Comparison of ENCODE assay signal across 8 mouse cellular contexts in genomic region chr4:149425801-149426292, GRCm38 (mm10). TPM values are rescaled to one million over a fixed set of nuclear protein-coding genes. Genes with fewer than 3 reads are reported as not detected.
DNase-seq lines count a peak whose midpoint lies in the region; ATAC-seq and TF ChIP-seq lines count a peak whose summit lies in the region.

No protein-coding gene starts in this region.

- no peaks in the 10 kb centered on the region for H3K36me3 ChIP-seq in intestine, embryonic 14.5 days (ENCODE audit: control insufficient read depth, insufficient read depth, low read length)
- H3K36me3 ChIP-seq in liver, postnatal 0 days (replicated peaks; ENCODE audit: insufficient read depth, low read length) = no peaks in the 10 kb centered on the region

- H3K4me3 ChIP-seq in embryonic fibroblast, embryonic 13.5 days (ENCODE audit: insufficient read depth, low read length) = peak overlapping the region; percentile 99
- peak overlapping the region; percentile 65 for H3K4me3 ChIP-seq in intestine, embryonic 14.5 days (ENCODE audit: low read depth, low read length)
- H3K4me3 ChIP-seq in liver, postnatal 0 days (ENCODE audit: low read depth, low read length) = peak overlapping the region; percentile 77

- H3K27me3 ChIP-seq in intestine, embryonic 14.5 days (replicated peaks; ENCODE audit: control insufficient read depth, insufficient read depth, low read length) = no peaks in the 10 kb centered on the region
- H3K27me3 ChIP-seq in liver, postnatal 0 days (ENCODE audit: insufficient read depth, low read length) = no peaks in the 10 kb centered on the region

- H3K27ac ChIP-seq in embryonic fibroblast, embryonic 13.5 days (ENCODE audit: insufficient read depth, low read length) = peak overlapping the region; percentile 94
- H3K27ac ChIP-seq in intestine, embryonic 14.5 days (ENCODE audit: low read depth) = peak overlapping the region; percentile 96
- H3K27ac ChIP-seq in liver, postnatal 0 days (ENCODE audit: low read depth) = peak overlapping the region; percentile 94

- no peaks in the 10 kb centered on the region for H3K9me3 ChIP-seq in intestine, embryonic 14.5 days (ENCODE audit: control insufficient read depth, low read length)
- H3K9me3 ChIP-seq in liver, postnatal 0 days (ENCODE audit: low read length) = no peaks in the 10 kb centered on the region

- peaks cover 10% of the 10 kb centered on the region for H3K4me1 ChIP-seq in embryonic fibroblast, embryonic 13.5 days (ENCODE audit: control insufficient read depth, insufficient read depth, low read length)
- peaks cover 9% of the 10 kb centered on the region for H3K4me1 ChIP-seq in intestine, embryonic 14.5 days (replicated peaks; ENCODE audit: control insufficient read depth, insufficient read depth, low read length)
- H3K4me1 ChIP-seq in liver, postnatal 0 days (ENCODE audit: insufficient read depth) = peaks cover 5% of the 10 kb centered on the region

- no peak for TF ChIP-seq EP300 in liver, postnatal 0 days (IDR thresholded peaks at IDR 0.05; ENCODE audit: low read depth)

- ATAC-seq in intestine, embryonic 14.5 days (replicated peaks; ENCODE audit: low FRiP score, low TSS enrichment, low read depth) = peak; percentile 66
- peak; percentile 57 for ATAC-seq in liver, postnatal 0 days

- peak overlapping the region; percentile 79 for H3K4me2 ChIP-seq in intestine, embryonic 14.5 days (ENCODE audit: low read length)
- H3K4me2 ChIP-seq in liver, postnatal 0 days (ENCODE audit: low read depth, low read length) = peak overlapping the region; percentile 82

- TF ChIP-seq POLR2A in embryonic fibroblast, embryonic 13.5 days (IDR thresholded peaks at IDR 0.05; ENCODE audit: low read depth, low read length) = no peak

- peak overlapping the region; percentile 63 for H3K9ac ChIP-seq in intestine, embryonic 14.5 days (ENCODE audit: low read length)
- H3K9ac ChIP-seq in liver, postnatal 0 days (replicated peaks) = peak overlapping the region; percentile 87

- DNase-seq in adrenal gland, postnatal 10 days = peak; percentile 61
- no peak for DNase-seq in adrenal gland, adult 8-10 months
- peak; percentile 39 for DNase-seq in right cerebral cortex, adult 18-20 months
- no peak for DNase-seq in right cerebral cortex, postnatal 25 days
- no peak for DNase-seq in intestine, embryonic 14.5 days (ENCODE audit: low spot score)
- DNase-seq in liver, postnatal 0 days = peak; percentile 56
- DNase-seq in right cerebral cortex, postnatal 14 days = peak; percentile 41

- TF ChIP-seq CTCF in embryonic fibroblast, embryonic 13.5 days (IDR thresholded peaks at IDR 0.05; ENCODE audit: borderline replicate concordance, insufficient read depth, low read length) = no peak
- no peak for TF ChIP-seq CTCF in liver, postnatal 0 days (IDR thresholded peaks at IDR 0.05; ENCODE audit: low read depth)

- under 1% methylated on average over 35 of the region's 35 CpGs for WGBS in intestine, embryonic 14.5 days
- 5% methylated on average over 34 of the region's 35 CpGs for WGBS in liver, postnatal 0 days (ENCODE audit: insufficient replicate concordance)

RNA-seq across cellular contexts. Expression of gene Ube4b, which starts 0.7 kb away (rescaled TPM):
- total RNA-seq in adrenal gland, postnatal 10 days (2021) = 10 to 100 TPM; 73.0 to 80.0 TPM
- 100 to 1,000 TPM in 1 of 4 experiments, 10 to 100 TPM in 3; 77.8 to 102 (median 91.0) TPM for total RNA-seq in adrenal gland, adult 8-10 months (2022)
- polyA plus RNA-seq in embryonic fibroblast, embryonic 13.5 days (2011; ENCODE audit: insufficient read length, low read depth, missing spikeins) = 86.6 and 87.7 TPM in 2 replicates
- polyA plus RNA-seq in intestine, embryonic 14.5 days (2014; fragmentation: Nextera tagmentation; extraction: Ambion mirVana) = 40.8 and 42.5 TPM in 2 replicates
- polyA plus RNA-seq in liver, postnatal 0 days (2015; fragmentation: Nextera tagmentation; extraction: Ambion mirVana) = 11.9 and 12.7 TPM in 2 replicates

RNA-seq across cellular contexts. Expression of gene Rbp7, which starts 28.9 kb away (rescaled TPM):
- 100 to 1,000 TPM in 1 of 2 experiments, 10 to 100 TPM in 1; 56.2 to 118 TPM for total RNA-seq in adrenal gland, postnatal 10 days (2021)
- 10 to 100 TPM in 1 of 4 experiments, 1 to 10 TPM in 3; 3.0 to 12.9 (median 7.2) TPM for total RNA-seq in adrenal gland, adult 8-10 months (2022)
- polyA plus RNA-seq in embryonic fibroblast, embryonic 13.5 days (2011; ENCODE audit: insufficient read length, low read depth, missing spikeins) = not detected in 2 replicates
- polyA plus RNA-seq in intestine, embryonic 14.5 days (2014; fragmentation: Nextera tagmentation; extraction: Ambion mirVana) = 0.63 and 1.5 TPM in 2 replicates
- polyA plus RNA-seq in liver, postnatal 0 days (2015; fragmentation: Nextera tagmentation; extraction: Ambion mirVana) = 0.21 TPM in 1 of 2 replicates, not detected in the other

RNA-seq across cellular contexts. Expression of gene Tmem274, which starts 51.3 kb away (rescaled TPM):
- not detected for total RNA-seq in adrenal gland, postnatal 10 days (2021)
- total RNA-seq in adrenal gland, adult 8-10 months (2022) = not detected
- not detected in 2 replicates for polyA plus RNA-seq in embryonic fibroblast, embryonic 13.5 days (2011; ENCODE audit: insufficient read length, low read depth, missing spikeins)
- 0.83 TPM in 1 of 2 replicates, not detected in the other for polyA plus RNA-seq in intestine, embryonic 14.5 days (2014; fragmentation: Nextera tagmentation; extraction: Ambion mirVana)
- polyA plus RNA-seq in liver, postnatal 0 days (2015; fragmentation: Nextera tagmentation; extraction: Ambion mirVana) = not detected in 2 replicates

RNA-seq across cellular contexts. Expression of gene Nmnat1, which starts 59.2 kb away (rescaled TPM):
- total RNA-seq in adrenal gland, postnatal 10 days (2021) = 10 to 100 TPM; 15.2 TPM
- 10 to 100 TPM; 14.8 to 19.5 (median 17.8) TPM for total RNA-seq in adrenal gland, adult 8-10 months (2022)
- 5.1 and 7.0 TPM in 2 replicates for polyA plus RNA-seq in embryonic fibroblast, embryonic 13.5 days (2011; ENCODE audit: insufficient read length, low read depth, missing spikeins)
- 12.0 and 13.7 TPM in 2 replicates for polyA plus RNA-seq in intestine, embryonic 14.5 days (2014; fragmentation: Nextera tagmentation; extraction: Ambion mirVana)
- 6.4 and 6.8 TPM in 2 replicates for polyA plus RNA-seq in liver, postnatal 0 days (2015; fragmentation: Nextera tagmentation; extraction: Ambion mirVana)

RNA-seq across cellular contexts. Expression of gene Lzic, which starts 59.2 kb away (rescaled TPM):
- total RNA-seq in adrenal gland, postnatal 10 days (2021) = 10 to 100 TPM; 40.1 to 42.1 TPM
- 10 to 100 TPM; 19.9 to 25.1 (median 24.1) TPM for total RNA-seq in adrenal gland, adult 8-10 months (2022)
- polyA plus RNA-seq in embryonic fibroblast, embryonic 13.5 days (2011; ENCODE audit: insufficient read length, low read depth, missing spikeins) = 48.3 and 49.3 TPM in 2 replicates
- 42.2 and 46.5 TPM in 2 replicates for polyA plus RNA-seq in intestine, embryonic 14.5 days (2014; fragmentation: Nextera tagmentation; extraction: Ambion mirVana)
- 7.7 and 8.2 TPM in 2 replicates for polyA plus RNA-seq in liver, postnatal 0 days (2015; fragmentation: Nextera tagmentation; extraction: Ambion mirVana)

Comparison
In these comparisons a context has a peak if more than half of its experiments do, and no peak if none do; other contexts are left out.
1. DNase-seq: peak in adrenal gland, postnatal 10 days (single experiment), right cerebral cortex, adult 18-20 months (single experiment), liver, postnatal 0 days (single experiment) and right cerebral cortex, postnatal 14 days (single experiment); none in adrenal gland, adult 8-10 months (single experiment), right cerebral cortex, postnatal 25 days (single experiment) and intestine, embryonic 14.5 days (single experiment).
2. Peak in every context shown above with its lines, with median percentiles within 50 percentile points of each other: H3K27ac ChIP-seq and H3K4me3 ChIP-seq.